Mouse (Mus musculus) mature B cell (primary cell): ENCODE results near the gene Etv3.

Experiments
- in situ Hi-C: fragments of 300-500 bp; cut with MboI; formaldehyde crosslinking; loops from 2 replicates; pipeline ENCODE4 v1.14.3; 2019

The Etv3 gene

DNA sequence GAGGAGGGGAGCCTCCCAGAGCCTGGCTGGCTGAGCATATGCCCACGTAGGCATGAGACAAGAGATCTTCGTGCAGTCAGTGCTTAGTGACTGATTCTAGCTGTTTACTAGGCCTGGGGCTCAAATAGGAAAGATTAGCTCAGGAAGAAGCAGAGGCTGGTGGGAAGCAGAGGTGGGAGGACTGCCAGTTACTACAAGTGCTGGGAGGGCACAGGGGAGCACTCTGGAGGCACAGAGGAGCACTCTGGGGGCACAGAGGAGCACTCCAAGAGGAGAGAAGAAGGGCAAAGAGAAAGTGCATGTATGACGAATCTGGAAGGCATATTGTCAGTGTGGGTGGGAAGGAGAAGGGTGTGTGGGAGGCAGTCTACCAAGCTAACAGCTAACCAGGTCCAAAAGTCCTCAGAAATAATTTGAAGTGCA, 30.9 kb downstream of the Etv3 start:
- in situ Hi-C loops: loop anchor here (25.0 kb wide), 1 partner anchor 469 kb away; no protein-coding TSS in a partner anchor

DNA sequence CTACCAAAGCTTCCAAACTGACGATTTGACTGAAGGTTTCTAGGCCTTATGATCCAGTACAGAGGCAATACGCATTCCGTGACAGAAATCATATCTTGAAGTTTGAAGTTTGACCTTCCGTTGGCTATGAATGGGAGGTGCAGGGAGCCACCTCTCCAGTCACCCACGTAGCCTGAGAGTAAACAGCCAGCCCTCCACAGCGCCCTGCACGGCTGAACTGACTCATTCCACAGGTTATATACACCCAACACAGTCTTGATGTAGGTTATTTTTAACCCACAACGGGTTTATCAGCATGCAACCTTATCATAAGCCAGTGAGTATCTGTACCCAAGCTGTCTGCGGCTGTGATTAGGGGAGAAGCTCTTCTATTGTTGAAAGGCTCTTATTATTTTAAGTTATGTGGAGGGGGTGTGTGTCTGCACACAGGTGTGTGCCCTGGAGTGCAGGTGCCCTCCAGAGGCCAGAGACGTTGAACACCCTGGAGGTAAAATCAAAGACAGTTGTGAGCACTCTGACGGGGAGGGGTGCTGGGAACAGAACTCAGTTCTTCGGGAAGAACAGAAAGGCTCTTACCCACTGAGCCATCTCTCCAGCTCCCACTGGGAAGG, 31.6 kb downstream of the Etv3 start:
- in situ Hi-C loops: loop anchor here (25.0 kb wide), 1 partner anchor 469 kb away; no protein-coding TSS in a partner anchor

DNA sequence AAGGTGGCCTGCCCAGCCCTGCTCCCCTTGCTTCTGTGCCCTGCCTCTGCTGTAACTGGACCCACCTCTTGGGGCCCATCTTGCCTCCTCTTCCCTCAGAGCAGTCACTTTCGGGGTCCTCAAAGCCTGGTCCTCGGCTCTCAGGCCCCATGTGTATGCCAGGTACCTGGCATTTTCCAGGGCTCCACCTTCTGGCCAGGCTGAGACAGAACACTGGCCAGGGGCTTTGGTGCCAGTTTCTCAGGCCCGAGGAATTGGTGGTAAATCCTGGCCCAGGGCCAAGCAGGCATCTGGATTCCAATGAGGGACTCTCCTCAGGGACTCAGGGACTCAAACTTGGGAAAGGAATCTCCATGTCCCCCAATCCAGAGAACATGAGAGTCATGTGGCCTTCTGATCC, 34.9 kb downstream of the Etv3 start:
- in situ Hi-C loops: loop anchor here (5.0 to 25.0 kb wide), 5 partner anchors 53 to 473 kb away; no protein-coding TSS in a partner anchor

DNA sequence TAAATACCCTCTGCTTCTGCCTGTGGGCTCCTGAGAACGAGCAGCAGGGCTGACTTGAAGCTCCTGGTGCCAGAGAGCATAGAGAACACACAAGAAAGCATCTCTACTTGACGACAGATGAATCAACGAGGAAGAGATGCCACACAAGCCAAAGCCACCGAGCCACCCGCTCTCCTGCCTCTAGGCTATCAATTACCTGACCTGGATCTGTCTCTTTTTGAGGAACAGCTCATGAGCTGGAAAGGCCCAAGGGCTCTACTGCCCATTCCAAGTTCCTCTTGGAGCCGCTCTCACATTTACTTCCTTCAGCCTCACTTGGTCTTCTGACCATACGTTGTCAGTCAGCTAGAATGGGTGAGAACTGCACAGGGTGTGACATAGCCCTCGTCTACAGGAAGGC, 36.2 kb downstream of the Etv3 start:
- in situ Hi-C loops: loop anchor here (5.0 to 25.0 kb wide), 5 partner anchors 54 to 474 kb away; no protein-coding TSS in a partner anchor

DNA sequence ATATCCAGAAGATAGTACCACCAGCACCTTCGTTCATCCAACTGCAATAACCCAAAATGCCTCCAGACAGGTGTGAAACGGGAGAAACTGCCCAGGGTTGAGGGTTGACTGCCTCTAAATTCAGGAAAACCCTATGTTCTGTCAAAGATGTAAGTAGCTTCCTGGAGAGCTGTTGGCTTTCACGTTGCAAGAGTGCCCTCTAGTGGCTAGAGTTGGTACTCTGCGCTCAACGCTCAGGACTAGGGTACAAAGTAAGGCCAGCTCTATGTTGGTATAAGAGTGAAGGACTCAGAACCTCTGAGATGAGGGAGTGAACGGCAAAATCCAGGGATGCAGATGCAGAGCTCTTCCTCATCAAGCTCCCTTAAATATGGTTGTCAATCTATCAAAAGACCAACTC, 37.2 kb downstream of the Etv3 start:
- in situ Hi-C loops: loop anchor here (5.0 to 25.0 kb wide), 5 partner anchors 55 to 475 kb away; no protein-coding TSS in a partner anchor

DNA sequence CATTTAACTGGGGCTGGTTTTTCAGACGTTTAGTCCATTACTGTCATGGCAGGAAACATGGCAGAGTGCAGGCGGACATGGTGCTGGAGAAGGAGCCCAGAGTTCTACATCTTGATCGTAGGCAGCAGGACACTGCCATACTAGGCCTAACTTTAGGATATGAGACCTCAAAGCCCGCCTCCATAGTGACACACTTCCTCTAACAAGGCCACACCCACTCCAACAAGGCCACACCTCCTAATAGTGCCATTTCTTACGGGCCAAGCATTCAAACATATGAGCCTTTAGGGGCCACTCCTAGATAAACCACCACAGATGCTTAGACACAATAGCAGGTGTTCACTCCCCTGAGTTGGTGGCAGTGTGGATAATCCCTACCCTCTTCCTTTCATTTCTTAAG, 38.3 kb downstream of the Etv3 start:
- in situ Hi-C loops: loop anchor here (5.0 to 25.0 kb wide), 5 partner anchors 56 to 476 kb away; no protein-coding TSS in a partner anchor

DNA sequence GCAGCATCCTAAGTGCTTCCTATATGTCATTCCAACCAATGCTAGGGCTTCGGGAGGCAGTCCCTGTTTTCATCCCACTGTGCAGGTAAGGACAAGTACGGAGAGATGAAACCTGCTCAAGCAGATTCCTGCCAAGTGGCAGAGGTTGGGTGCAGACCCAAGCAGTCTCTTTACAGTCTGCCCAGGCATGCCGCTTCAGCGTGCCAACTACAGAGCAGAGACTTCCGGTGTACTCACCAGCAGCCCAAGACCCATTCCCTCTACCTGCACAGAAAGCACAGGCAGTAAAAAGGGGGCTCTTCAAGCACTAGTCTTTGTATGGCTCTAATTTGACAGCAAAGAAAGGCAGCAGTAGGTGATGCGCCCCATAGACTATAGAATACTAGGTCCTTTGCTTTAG, 40.4 kb downstream of the Etv3 start:
- in situ Hi-C loops: loop anchor here (10.0 to 25.0 kb wide), 4 partner anchors 151 to 478 kb away; no protein-coding TSS in a partner anchor

DNA sequence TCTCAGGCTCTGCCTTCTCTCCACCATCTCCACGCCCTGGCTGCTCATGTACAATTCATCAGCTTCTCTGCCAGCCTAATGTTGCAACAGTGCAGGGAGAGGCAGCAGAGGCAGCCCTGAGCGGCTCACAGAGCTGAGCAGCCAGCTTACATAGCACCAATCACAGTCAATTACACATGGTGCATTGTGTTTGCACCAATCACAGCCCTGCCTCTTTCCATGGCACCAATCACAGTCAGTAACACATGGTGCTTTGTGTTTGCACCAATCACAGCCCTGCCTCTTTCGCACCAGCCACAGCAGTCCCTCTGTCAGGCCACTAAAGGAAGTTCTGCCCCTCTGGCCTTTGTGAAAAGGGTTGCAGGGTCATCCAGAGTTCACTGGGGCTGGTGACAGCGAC, 40.9 kb downstream of the Etv3 start:
- in situ Hi-C loops: loop anchor here (10.0 to 25.0 kb wide), 4 partner anchors 151 to 479 kb away; no protein-coding TSS in a partner anchor

DNA sequence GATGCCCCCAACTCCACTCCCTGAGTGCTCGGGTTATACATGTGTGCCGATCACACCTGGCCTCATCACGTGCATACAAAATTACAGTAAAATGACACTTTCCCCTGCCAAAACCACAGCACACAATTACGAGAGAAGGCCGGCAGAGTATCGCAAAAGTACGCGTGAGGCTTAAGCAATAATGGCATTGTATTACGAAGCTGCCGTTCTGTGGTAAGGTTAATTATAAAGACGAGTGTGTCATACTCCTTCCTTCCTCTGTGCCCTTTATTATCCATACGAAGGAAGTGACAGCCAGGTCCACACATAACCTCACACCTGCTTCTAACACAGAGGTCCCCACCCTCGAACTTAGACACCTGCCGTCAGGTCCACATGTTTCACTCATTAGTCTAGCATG, 42.3 kb downstream of the Etv3 start:
- in situ Hi-C loops: loop anchor here (10.0 to 25.0 kb wide), 4 partner anchors 153 to 480 kb away; no protein-coding TSS in a partner anchor

DNA sequence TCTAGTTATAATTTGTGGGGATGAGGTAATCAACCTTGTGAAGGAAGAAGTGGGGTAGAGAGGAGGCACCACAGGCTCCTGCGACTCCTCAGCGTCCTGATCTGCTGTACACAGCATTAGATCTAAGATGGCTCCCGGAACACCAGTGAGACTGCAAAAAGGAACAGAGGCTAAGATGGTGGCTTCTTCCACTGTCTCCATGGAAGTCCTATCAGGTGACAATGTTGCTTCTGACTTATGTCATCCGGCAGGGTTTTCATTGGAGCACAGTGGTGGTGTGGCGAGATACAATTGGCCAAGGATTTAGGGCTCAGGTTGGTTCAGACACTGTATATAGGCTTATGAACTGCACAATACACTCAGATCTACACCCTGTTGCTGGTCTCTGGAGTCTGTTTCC, 43.5 kb downstream of the Etv3 start:
- in situ Hi-C loops: loop anchor here (10.0 to 25.0 kb wide), 4 partner anchors 154 to 481 kb away; no protein-coding TSS in a partner anchor

DNA sequence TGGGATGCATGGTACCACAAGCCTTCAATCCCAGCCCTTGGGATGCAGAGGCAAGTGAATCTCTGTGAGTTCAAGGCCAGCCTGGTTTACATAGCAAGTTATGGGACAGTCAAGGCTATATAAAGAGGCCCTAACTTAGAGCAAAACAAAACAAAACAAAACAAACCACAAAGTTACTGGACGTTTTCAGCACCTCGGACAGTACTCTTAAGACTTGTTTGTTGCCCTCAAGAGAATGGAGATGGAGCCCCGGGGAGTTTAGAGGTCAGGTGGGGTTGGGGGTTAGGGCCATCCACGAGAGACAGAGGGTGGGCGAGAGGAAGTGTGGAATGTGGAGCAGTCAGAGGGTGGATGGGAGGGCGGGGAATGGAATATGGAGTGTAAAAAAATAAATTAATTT, 50.6 kb downstream of the Etv3 start:
- in situ Hi-C loops: no loop called here

DNA sequence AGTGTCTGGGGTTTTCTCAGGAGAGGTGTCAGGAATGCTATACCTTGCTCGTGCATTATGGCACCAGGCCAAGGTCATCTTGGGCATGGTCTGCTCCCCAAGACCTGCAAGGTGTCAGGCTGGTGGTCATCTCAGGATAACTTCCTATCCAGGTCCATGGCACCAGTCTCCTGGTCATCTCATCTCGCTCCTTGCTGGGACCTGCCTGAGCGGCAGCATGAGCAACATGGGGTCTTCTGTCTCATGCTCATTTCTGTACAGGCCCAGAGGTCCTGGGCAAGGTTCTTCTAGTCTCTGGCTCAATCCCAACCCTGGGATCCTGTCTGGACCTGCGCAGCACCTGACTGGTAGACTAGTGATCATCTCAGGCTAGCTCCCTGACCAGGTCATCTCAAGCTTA, 57.1 kb downstream of the Etv3 start:
- in situ Hi-C loops: no loop called here
